Comparison of ENCODE assay signal across 9 mouse cellular contexts in the genomic region with DNA sequence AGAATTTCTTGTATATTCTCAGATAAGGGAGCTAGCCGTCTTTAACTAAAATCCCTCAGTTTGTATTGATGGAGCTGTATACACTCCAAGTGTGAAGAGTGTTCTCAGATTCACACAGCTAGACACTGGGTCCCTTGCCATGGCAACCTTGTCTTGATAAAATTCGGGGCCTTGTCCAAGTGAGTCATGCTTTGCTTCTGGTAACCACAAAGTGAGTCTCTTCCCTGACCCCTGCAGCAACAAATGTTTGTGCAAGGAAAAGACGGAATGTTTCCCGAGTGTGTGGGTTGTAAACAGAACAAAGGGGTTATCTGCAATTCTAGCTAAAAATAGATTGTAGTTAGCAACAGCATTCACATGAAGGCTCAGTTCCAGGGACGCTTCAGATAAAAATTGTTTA.
DNase-seq lines count a peak whose midpoint lies in the region; ATAC-seq and TF ChIP-seq lines count a peak whose summit lies in the region.
"Had no signal": no experiment of that assay in that cellular context is flagged by ENCODE, and none has a peak within 500 bp of the region (broad histone marks: within the 10 kb centered on the region; RNA-seq: fewer than 3 reads in every experiment).

No protein-coding gene starts in this region.

- ATAC-seq in stomach, postnatal 0 days (ENCODE audit: low FRiP score, low TSS enrichment), result no peak

- no peaks in the 10 kb centered on the region for H3K36me3 ChIP-seq in stomach, postnatal 0 days (ENCODE audit: control insufficient read depth, insufficient read depth, low read length)
- H3K36me3 ChIP-seq: neural tube, embryonic 12.5 days had no signal

- no peak overlapping the region for H3K27ac ChIP-seq in stomach, postnatal 0 days (replicated peaks)
- H3K27ac ChIP-seq: neural tube, embryonic 12.5 days had no signal

- no peak overlapping the region for H3K4me3 ChIP-seq in stomach, postnatal 0 days (ENCODE audit: low read depth, low read length)
- H3K4me3 ChIP-seq: neural tube, embryonic 12.5 days had no signal

- no peak for TF ChIP-seq EP300 in stomach, postnatal 0 days (optimal IDR thresholded peaks at IDR 0.05)

- no peak overlapping the region for H3K4me2 ChIP-seq in stomach, postnatal 0 days (replicated peaks; ENCODE audit: low read depth)
- H3K4me2 ChIP-seq: neural tube, embryonic 12.5 days had no signal

- no peak overlapping the region for H3K9ac ChIP-seq in stomach, postnatal 0 days (ENCODE audit: low read length)
- H3K9ac ChIP-seq: neural tube, embryonic 12.5 days had no signal

- no peak for TF ChIP-seq CTCF in stomach, postnatal 0 days (IDR thresholded peaks at IDR 0.05; ENCODE audit: low read depth)

- H3K4me1 ChIP-seq in stomach, postnatal 0 days (replicated peaks; ENCODE audit: control insufficient read depth, insufficient read depth), result no peaks in the 10 kb centered on the region
- H3K4me1 ChIP-seq: neural tube, embryonic 12.5 days had no signal

- WGBS in stomach, postnatal 0 days, result 15% methylated on average over 5 of the region's 5 CpGs

- H3K9me3 ChIP-seq in stomach, postnatal 0 days (ENCODE audit: control insufficient read depth, low read length), result no peaks in the 10 kb centered on the region
- H3K9me3 ChIP-seq: neural tube, embryonic 12.5 days had no signal

- no peaks in the 10 kb centered on the region for H3K27me3 ChIP-seq in stomach, postnatal 0 days (ENCODE audit: control insufficient read depth, insufficient read depth, low read length)
- H3K27me3 ChIP-seq: neural tube, embryonic 12.5 days had no signal

- peak; percentile 11 to 12 for DNase-seq in frontal cortex, postnatal 10 days (ENCODE audit: low spot score in 2 of 2)
- no peak for DNase-seq in frontal cortex, postnatal 25 days (ENCODE audit: low spot score in 2 of 2)
- peak; percentile 27 to 31 for DNase-seq in right cerebral cortex, adult 2 months (ENCODE audit: low spot score in 2 of 2)
- DNase-seq in right cerebral cortex, postnatal 4 days, result no peak
- peak; percentile 27 for DNase-seq in kidney, postnatal 10 days
- DNase-seq in stomach, postnatal 0 days (ENCODE audit: low spot score), result peak; percentile 14
- no peak for DNase-seq in embryo, embryonic 9.5 days (ENCODE audit: extremely low spot score)
- DNase-seq in gastrocnemius, adult 18-20 months (ENCODE audit: low spot score), result no peak

Comparison
In these comparisons a context has a peak if more than half of its experiments do, and no peak if none do; other contexts are left out.
1. DNase-seq: peak in frontal cortex, postnatal 10 days (2 of 2), right cerebral cortex, adult 2 months (2 of 2), kidney, postnatal 10 days (single experiment) and stomach, postnatal 0 days (single experiment); none in frontal cortex, postnatal 25 days (0 of 2), right cerebral cortex, postnatal 4 days (single experiment), embryo, embryonic 9.5 days (single experiment) and gastrocnemius, adult 18-20 months (single experiment).